Mouse (Mus musculus) heart, adult 2 months (tissue): ENCODE data around the gene Arhgdia.

Source experiments
- CTCF ChIP-seq: fragments of 200-600 bp; IDR thresholded peaks from 2 replicates; pipeline ENCODE4 v1.8.1; 2022; ENCODE audit warnings: antibody characterized with exemption, mild to moderate bottlenecking, moderate library complexity
- POLR2A ChIP-seq: fragments of 200-500 bp; IDR thresholded peaks from 2 replicates; pipeline ENCODE4 v1.6.1; 2011; ENCODE audit warnings: mild to moderate bottlenecking, low read depth, low read length, control low read depth; ENCODE audit not compliant: insufficient read depth

DNA sequence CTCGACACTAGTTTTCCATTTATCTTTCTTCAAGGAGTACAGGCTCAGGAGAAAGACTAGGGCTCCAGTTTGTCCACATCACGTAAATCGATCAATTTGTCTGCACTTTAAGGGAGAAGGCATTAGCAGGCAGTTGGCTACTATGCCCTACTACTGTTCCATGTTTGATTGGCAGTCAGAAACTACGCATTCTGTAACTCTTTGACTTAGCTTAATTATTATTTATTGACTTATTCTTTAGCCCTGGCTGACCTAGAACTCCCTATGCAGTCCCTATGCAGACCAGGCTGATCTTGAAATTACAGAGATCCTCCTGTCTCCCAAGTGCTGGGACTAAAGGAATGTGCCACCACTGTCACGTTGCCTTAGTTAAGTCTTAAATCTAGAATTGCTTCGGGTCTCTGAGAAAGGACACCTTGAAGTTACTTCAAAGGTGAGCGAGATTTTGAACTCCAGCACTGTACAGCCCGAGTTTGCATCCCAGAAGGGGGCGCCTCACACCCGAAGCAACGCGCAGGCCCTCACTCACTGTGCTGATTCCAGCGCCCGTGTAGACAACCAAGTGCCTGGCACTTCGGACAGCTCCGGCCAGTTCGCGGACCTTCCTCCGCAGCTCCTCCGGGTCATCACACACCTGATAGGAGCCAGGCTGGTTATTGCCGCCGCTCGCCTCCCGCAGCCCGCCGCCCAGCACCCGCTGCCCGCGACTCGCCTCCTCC is 42.7 kb upstream of the Arhgdia start:
- TF ChIP-seq CTCF (peak; percentile 76), POLR2A (no peak)
